Mouse (Mus musculus) testis, postnatal 14 days (tissue): ENCODE measurements at regions not wholly inside any gene's neighbourhood (a gene's known extent, or its start where the extent isn't known, plus 50 kb on each side); places are given as distances from the start of the nearest gene placed in this dataset.

Experiments
- DNase-seq: peaks from one replicate; pipeline ENCODE4 v3.0.0; 2021; ENCODE audit warnings: low spot score

DNA sequence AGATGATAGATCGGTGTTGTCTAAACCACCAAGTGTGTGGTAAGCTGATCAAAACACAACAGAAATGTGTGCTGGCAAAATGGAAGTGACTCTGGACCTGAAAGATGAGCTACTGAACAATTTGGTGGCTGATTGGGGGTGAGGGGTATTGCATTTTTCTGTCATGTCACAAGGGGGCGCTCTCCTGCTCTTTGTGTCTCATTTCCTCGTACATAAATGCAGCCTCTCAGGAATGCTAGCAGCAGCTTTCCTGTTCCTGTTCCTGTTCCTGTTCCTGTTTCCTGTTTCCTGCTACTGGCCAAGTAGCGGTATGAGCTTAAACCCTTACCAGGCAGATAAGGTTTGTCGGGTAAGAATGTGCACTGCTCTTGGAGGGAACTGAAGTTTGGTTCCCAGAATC is 134.7 kb upstream of the Fstl4 start:
- no peak for DNase-seq

DNA sequence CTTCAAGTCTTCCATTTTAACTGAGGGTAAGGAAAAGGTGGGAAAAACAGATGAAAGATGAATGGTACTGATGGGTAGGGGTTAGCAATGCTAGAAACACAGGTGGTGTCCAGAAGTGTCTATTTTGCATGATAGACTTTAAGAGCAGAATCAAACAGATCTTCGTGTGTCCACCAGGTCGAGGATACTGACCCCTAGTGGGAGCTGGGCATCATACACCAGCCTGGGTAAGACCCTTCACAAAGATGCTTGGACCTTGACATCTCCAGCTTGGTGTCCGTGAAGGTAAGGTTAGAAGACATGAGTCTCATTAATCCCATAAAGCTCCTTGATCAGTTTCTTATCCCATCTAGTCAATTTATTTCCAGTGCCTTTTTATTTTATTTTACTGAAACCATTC is 132.9 kb upstream of the Fstl4 start:
- DNase-seq = no peak

DNA sequence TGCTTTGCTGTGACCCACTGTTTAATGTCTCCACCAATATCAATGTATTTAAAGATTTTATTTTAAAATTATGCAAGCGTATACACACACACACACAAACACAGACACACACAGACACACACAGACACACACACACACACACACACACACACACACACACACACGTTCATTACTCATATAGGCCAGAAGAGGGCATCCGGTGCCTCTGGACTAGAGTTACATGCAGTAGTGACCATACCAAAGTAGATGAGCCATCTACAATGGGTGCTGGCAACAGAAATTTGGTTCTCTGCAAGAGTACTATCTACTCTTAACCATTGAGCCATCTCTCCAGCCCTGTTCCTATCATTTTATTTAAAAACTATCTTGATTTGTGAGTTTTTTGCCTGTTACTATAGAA is 130.2 kb upstream of the Fstl4 start:
- no peak for DNase-seq

DNA sequence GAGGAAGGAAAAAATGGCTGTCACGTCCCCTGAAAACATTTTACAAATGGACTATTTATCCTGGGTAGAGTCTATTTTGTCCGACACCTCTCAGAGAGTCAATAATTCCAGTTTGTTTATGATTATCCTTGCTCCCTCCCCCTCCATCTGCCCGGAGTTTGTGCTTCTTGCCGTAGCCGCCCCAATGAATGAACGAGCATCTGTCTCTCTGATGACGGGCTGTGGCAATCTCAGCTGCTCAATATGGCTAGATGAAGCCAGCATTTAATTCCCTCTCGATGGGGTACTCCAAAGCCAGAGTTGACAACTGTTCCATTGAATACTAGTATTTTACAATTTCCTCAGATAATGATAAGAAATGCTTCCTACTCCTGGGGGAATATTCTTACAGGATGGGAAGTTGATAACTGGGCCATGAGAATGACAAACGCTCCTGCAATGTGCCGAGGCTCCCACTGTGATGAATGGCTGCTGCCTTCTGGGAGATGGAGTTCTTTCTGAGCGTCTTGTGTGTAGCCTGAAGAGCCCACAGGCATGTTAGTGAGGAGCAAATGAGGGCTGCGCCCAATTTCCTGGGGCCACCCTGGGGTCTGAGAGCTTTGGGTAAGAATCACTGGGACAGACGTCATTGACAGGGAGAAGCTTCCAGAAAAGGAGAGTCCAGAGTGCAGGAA is 128.6 kb upstream of the Fstl4 start:
- no peak for DNase-seq

DNA sequence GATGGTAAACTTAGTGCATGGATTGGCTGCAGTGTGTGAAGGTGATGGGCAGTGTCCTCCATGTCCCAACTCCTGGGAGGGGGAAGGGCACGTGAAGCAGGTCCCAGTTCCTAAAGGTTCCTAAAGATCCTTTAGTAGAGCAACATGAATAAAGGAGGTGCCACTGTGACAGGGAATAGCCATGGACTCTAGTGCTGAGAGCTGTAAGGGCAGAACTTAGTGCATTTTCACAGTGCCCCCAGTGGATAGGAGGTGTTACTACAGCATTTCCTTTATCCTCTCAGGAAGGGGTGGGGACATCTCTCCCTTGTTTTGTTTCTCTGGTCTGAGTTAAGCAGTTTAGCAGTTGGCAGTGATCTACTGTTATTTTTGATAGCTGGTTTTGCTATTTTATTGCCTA is 125.5 kb upstream of the Fstl4 start:
- no peak for DNase-seq

DNA sequence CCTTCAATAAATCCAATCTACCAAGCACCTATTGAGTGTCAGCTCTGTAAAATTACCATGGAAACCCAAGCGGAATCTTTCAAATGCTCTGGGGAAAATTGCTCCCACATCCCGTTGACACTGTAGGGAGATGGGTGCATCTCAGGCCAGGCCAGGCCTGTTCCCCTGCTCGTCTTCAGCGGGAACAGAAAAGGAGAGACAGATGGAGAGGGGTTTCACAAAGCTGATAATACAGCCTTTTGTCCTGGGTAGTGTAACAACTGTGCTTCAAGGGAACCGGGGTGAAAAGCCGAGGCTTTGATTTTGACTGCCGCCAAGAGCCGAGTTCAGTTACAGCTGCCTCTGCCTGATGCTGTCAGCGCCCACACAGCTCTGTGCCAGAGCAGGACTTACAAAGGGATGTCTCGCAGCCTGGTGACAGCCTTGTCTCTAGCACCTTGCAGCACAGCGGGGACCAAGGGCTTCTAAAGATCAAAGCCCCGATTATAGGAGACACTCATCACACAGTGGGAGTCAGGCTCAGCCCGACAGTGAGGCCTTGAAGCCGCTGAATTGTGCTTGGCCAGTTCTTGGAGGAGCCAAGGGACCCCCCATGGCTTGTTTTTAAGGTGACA is 122.6 kb upstream of the Fstl4 start:
- no peak for DNase-seq

DNA sequence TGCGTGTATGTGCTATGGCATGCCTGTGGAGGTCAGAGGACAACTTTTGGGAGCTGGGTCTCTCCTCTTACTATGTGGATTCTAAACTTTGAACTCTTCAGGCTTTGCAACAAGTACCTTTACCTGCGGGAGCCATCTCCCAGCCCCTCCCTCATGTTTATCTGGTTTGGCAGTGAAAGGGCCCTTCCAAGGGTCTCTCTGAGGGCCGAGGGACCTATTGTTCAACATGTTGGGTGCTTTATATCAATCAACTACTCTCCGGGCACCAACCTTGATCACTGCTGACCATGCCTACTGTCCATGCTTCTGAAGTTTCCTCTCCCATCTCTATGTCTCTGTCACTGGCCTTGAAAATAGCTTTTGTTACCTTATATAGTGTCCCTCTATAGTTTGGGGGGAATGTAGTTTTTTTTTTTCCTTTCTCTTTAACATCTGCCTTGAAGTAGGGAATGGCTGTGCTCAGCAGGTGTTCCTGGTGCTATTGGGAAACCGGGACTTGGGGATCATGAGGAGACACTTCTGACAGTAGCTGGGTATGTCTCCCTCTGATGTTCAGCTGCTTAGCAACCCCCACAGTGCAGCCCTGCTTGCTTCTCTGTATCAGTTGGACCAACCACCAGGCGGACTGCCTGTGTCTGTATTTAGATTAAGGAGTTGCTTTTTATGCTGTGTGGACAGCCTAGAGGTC is 120.2 kb upstream of the Fstl4 start:
- DNase-seq = no peak

DNA sequence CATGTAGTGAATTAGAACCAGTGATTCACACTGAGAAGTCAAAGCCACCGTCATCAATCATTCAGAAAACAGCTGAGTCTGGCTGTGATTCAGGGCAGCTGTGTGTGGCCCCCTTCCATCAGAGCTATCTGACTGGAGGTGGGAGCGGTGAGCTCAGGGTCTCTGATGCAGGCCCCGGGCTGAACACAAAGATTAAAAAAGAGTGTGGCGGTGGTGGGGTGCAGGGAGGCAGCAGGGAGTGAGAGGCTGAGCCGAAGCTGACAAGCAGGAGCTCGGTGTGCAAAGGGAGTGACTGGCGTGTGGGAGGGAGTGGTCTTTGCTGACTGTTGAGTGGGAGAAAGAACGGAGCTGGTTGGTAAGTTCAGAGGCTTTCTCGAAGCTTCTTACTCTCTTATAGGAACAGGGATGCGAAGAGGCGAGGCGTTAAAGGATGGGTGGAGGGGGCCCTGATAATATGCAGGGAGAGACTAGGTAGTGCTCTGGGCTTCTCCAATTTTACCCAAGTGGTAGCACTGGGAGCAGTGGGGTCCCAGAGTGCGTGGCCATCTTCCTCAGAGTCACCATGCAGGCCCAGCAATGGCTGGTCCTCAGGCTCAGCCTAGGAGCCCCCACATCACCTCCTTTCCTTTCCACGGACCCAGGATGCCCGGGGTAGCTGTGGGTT is 116.1 kb upstream of the Fstl4 start:
- no peak for DNase-seq

DNA sequence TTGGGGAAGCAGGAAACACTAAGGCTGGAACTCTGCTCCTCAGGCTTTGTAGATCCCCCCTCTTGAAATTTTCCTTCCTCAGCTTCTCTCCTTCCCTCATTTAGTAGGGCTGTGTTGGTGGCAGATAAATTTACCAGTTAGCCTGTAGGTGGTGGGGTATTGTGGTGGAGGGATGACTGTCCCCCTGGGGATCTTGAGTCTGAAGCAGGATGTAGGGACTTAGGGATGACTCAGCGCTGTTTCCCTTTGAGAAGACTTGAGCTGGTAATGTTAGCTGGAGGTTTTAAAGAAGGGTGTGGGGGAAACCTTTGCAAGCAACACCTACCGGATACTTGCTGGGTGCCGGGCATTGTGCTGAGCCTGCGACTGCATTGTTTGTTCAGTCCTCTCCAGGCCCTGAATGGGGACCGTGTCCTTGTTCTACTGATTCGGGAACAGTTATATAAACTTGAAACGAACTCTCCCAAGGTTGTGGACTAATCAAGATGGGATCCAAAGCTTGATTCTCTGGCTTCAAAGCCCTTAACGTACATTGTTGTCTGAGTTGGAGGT is 115.5 kb upstream of the Fstl4 start:
- no peak for DNase-seq

DNA sequence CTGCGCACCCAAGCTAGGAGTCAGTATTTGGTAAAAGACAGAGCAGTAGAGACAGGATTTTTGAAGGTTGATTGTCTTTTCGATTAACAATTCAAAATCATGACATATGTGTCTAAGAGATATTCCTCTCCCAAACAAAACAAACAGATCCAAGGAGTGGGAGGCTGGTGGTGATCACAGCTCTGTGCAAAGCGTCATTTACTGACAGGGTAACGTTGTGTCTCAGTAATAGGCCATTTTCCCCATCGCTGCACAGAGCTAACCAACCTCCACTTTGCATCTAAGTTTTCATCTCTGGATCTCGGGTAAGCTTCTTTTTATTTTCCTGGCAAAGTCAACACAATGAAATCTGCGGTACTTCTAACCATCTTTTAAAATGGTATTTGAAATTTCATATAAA is 109.8 kb upstream of the Fstl4 start:
- no peak for DNase-seq

DNA sequence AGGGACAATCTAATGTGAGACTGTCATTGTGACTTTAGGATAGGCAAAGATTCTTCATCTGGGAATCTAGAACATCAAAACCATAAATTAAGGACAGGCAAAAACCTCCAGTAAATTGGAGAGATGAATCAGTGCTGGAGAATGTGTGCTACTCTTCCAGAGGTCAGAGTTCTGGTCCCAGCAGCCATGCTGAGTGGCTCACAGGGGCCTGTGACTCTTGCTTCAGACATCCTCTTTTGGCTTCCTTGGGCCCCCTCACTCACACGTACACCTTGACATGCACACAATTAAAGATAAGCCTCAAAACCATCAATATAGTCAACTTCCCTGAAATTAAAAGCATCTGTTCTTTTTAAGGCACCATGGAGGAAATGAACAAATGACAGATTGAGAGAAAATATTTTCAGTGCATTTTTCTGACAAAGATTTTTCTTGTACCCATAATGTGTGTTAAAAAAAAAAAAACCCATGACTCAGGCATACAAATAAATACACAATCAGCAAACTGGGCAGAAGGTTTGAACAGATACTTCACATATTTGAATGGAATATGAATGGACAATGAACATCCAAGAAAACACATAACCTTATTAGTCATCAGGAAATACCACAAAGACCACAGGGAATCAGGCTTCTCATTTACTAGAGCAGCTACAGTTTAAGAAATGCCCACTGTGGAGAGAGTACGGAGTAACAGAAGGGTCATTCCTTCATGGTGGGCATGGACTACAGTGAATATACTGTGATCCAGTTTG is 108.5 kb upstream of the Fstl4 start:
- DNase-seq = no peak

DNA sequence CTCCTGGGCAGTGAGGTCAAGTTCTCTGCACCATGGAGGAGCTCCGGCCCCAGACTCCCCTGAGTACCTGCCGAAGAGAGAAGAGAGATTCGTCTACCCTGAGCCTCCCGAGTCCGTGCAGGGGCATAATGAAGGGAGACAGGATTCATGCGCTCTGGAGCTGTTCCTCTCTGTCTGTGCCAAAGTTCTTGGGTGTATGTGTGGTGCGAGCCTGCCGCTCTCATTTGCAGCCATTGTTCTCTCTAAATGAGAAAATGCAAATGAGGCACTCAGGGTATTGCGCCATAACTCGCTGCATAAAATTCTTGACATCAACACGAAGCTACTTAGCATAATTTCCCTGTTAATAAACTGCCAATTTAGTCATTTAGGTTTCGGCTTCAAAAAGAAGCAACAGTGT is 103.2 kb upstream of the Fstl4 start:
- DNase-seq = no peak

DNA sequence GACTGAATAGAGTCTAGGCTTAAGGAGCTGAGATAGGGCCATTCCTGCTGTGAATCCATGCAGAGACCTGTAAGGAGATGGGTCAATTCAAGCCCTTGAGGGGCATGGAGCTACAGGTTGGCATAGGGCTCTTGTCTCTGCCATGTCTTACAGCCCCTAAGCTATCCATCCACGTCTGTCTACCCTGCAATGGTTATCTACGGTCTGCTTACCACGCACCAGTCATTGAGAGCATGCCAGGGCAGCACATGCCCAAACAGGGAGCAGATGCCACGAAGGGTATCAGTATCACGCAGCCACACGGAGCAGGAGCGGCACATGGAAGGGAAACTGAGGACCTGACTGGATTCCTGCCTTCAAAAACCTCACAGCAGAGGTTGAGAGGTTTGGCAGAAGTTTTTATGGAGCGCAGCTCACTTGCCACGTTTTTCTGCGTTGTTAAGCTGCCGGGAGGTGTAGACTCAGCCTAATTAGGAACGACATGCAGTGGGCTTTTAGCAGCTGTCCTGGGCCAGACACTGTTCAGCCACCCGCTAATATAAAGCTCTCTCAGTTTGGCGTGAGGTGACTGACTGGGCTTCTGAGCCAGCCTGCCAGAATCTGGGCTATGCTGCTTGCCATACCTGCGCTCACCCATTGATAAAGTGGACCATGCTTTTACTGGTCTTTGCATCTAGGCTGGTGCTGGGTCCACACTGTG is 102.4 kb upstream of the Fstl4 start:
- DNase-seq = no peak

DNA sequence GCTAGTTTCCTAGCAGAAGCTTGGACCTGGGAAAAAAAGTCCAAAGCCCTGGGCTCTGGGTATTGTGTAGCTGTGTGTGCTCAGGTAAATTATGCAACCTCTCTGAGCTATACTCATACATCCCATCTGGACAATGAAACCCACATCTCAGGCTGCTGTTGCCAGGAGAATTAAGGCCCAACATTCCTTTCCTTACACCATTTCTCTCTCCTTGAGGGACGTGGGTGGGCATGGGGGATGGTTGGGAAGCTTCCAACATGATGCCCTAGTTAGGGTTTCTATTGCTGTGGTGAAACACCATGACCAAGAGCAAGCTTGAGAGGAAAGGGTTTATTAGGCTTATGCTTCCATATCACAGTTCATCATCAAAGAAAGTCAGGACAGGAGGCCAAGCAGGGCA is 99.1 kb upstream of the Fstl4 start:
- no peak for DNase-seq

DNA sequence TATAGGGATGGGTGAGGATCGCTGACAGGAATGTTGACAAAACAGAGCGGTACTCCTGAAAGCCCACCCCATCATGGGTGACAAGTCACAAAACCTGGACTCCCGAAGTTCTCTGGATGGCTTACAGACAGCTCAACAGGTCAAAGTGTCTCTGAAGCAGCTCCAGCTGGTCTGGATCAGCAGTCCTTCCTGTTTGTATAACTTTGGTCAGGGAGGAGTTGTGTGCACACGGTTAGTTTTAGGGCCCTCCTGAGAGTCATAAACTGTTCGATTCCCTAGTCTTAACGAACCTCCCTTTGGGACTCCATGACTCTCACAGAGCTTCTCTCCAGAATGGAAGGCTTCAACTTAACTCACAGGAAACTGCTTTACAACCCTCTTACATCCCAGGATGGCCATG is 89.4 kb upstream of the Fstl4 start:
- no peak for DNase-seq

DNA sequence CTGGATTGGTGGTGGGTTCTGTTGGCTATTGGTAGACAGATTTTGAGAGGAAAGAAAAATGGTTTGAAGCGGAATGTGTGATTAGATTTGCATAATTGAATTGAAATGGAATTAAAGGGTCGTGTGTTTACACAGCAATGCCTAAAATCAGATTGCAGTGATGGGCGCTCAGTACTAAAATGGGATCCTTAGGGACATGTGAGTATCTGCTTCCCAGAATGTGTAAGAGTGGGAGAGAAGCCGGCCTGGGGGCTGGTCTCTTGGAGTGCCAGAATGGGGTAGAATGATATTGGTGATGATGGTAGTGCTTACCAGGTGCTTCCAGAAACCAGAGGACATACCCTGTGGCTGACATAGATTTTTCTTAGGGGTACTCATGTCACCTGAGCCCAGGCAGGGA is 86.2 kb upstream of the Fstl4 start:
- DNase-seq = no peak

DNA sequence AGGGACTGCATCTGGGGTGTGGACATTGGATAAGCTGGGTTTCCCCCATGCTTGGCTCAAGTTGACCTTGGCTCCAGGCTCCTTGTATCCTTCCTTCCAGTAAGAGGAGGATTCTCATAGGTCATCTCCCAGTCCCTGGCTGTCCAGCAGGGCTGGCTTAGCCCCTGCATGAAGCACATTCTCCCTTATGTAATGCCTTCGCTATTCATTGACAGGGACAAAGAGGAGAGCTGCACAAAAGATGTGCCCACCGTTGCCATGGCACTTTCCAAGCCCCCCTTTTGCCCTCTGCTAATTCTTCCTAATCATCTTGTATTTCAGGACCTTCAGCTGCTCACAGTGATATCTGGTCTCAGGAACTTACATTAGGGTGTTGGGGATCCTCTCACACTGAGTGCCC is 79.0 kb upstream of the Fstl4 start:
- no peak for DNase-seq

DNA sequence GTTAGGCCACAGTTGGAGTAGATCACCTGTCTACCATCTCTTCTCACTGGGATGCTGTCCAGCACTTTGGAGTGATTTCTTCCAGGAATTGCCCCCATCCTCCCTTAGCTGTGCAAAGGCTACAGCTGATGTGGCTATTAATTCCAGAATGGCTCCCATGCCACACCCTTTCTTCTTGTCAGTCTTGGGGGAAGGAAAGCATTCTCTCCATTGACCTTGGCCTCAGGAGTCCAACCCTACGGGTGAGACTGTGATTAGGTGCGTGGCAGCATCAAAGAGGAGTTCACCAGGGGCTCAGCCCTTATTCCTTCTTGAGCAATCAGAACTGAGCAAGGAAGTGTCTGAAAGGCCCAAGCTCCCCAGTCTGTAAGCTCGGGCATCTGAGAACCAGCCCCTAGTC is 71.7 kb upstream of the Fstl4 start:
- no peak for DNase-seq

DNA sequence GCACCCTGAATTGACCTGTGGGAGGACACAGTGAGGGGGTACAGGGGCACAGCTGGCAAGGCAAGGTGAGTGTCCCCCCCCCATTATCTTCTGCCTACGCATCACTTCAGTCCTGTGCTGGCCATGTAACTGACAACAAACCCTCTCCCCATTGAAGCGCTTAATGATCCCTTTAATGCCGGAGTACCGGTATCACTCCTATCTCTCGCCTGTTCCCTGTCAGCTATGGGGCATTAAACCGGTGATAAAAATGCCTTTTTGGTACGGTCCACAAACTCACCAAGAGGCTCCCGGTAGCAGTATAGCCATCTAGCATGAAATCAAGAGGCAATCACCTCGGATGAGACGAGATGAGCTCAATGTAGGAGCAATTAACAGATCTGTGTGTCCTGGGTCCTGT is 62.8 kb upstream of the Fstl4 start:
- DNase-seq = no peak

DNA sequence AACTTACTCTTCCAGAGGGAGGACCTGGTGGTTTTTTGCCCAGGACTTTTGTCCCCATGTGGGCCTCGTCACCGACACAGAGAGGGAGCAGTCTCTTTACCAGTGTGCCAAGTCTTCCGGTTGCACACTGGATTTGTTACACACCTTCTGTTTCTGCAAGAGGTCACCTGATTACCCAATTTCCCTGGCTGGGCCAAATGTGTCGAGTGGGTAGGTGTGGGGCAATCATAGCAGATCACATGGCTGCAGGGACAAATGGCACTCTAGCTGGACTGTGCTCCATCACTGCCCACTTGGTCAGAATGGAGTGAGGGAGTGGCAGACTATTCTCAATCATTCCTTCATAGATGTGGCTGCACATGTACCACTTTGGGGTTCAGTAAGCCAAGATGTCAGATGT is 61.0 kb upstream of the Fstl4 start:
- no peak for DNase-seq
